Mouse (Mus musculus): ENCODE results near the gene Cald1. TPM values are rescaled to one million over a fixed set of nuclear protein-coding genes. Genes with fewer than 3 reads are reported as not detected.

The Cald1 gene
- polyA plus RNA-seq, 1 experiment = 33.9 TPM

- peaks cover 14% of the 10 kb centered on the region for H3K4me1 ChIP-seq (ENCODE audit: control insufficient read depth, insufficient read depth, low read length)
- no peak overlapping the region for H3K4me3 ChIP-seq (replicated peaks; ENCODE audit: insufficient read depth, low read depth, low read length)
- no peaks in the 10 kb centered on the region for H3K27me3 ChIP-seq (ENCODE audit: control insufficient read depth, insufficient read depth, low read length)
- 89% methylated on average over 9 of the region's 9 CpGs for WGBS
- TF ChIP-seq CTCF (IDR thresholded peaks at IDR 0.05; ENCODE audit: borderline replicate concordance, insufficient read depth, low read depth, low read length) (no peak), POLR2A (IDR thresholded peaks at IDR 0.05; ENCODE audit: borderline replicate concordance, insufficient read depth, low read length) (no peak)
- H3K27ac ChIP-seq (ENCODE audit: insufficient read depth, low read length) = no peak overlapping the region
- no peak for DNase-seq
Observed at GRCm38 (mm10) chr6:34716206-34716887, 118.0 kb downstream of the Cald1 start.

- Histone ChIP-seq H3K4me3 (replicated peaks; ENCODE audit: insufficient read depth, low read depth, low read length) (no peak overlapping the region), H3K4me1 (ENCODE audit: control insufficient read depth, insufficient read depth, low read length) (peaks cover 16% of the 10 kb centered on the region), H3K27ac (ENCODE audit: insufficient read depth, low read length) (no peak overlapping the region), H3K27me3 (ENCODE audit: control insufficient read depth, insufficient read depth, low read length) (no peaks in the 10 kb centered on the region)
- no peak for DNase-seq
- TF ChIP-seq CTCF (IDR thresholded peaks at IDR 0.05; ENCODE audit: borderline replicate concordance, insufficient read depth, low read depth, low read length) (no peak), POLR2A (IDR thresholded peaks at IDR 0.05; ENCODE audit: borderline replicate concordance, insufficient read depth, low read length) (no peak)
- WGBS = 70% methylated on average over 3 of the region's 3 CpGs
Observed at GRCm38 (mm10) chr6:34716888-34717635, 118.8 kb downstream of the Cald1 start.

DNA sequence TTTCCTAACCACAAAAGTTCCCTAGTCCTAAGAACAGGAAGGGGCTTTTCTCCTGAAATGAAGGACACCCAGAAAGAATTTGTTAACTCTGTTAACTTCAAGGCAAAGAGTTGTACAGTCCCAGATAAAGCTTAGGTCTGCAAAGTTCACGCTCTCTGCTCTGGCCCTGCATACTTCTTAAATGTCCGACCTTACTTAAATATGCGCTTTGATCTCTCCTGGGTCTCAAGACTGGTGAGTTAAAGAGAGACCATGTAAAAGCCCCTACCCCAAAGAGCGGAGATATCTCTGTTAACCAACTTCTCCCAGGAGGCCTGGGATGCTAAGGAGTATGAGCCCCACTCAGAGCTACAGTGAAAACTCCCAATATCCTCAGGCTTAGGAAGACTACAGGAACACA is 119.4 kb downstream of the Cald1 start:
- 88% methylated on average over 4 of the region's 4 CpGs for WGBS
- Histone ChIP-seq H3K4me1 (ENCODE audit: control insufficient read depth, insufficient read depth, low read length) (peaks cover 16% of the 10 kb centered on the region), H3K4me3 (replicated peaks; ENCODE audit: insufficient read depth, low read depth, low read length) (no peak overlapping the region), H3K27me3 (ENCODE audit: control insufficient read depth, insufficient read depth, low read length) (no peaks in the 10 kb centered on the region), H3K27ac (ENCODE audit: insufficient read depth, low read length) (no peak overlapping the region)
- DNase-seq = no peak
- TF ChIP-seq CTCF (IDR thresholded peaks at IDR 0.05; ENCODE audit: borderline replicate concordance, insufficient read depth, low read depth, low read length) = no peak
- no peak for TF ChIP-seq POLR2A (IDR thresholded peaks at IDR 0.05; ENCODE audit: borderline replicate concordance, insufficient read depth, low read length)

- H3K4me1 ChIP-seq (ENCODE audit: control insufficient read depth, insufficient read depth, low read length) = peaks cover 16% of the 10 kb centered on the region
- no peak overlapping the region for H3K27ac ChIP-seq (ENCODE audit: insufficient read depth, low read length)
- WGBS = 65% methylated on average over 6 of the region's 6 CpGs
- no peak overlapping the region for H3K4me3 ChIP-seq (replicated peaks; ENCODE audit: insufficient read depth, low read depth, low read length)
- TF ChIP-seq POLR2A (IDR thresholded peaks at IDR 0.05; ENCODE audit: borderline replicate concordance, insufficient read depth, low read length) (no peak), CTCF (IDR thresholded peaks at IDR 0.05; ENCODE audit: borderline replicate concordance, insufficient read depth, low read depth, low read length) (no peak)
- H3K27me3 ChIP-seq (ENCODE audit: control insufficient read depth, insufficient read depth, low read length) = no peaks in the 10 kb centered on the region
- no peak for DNase-seq
Observed at GRCm38 (mm10) chr6:34719141-34719680, 120.9 kb downstream of the Cald1 start.

DNA sequence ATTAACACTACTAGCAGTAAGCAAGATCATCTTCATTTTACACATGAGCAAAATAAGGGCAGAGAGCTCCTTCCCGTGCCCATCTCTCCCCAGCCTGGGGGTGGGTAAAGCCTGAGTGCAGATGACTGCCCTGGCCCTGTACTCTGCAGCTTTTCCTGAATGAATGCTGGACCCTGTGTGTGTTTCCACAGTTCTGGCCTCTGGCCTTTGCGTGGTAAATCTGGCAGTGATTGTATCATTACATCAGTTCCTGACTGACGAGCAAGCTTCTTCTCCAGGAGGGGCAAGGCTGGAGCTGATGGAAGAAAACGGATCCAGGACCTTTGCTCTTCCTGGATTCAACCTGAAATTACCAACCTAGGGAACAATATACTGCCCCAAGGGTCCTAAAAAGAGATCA is 122.1 kb downstream of the Cald1 start:
- no peak for DNase-seq
- 55% methylated on average over 4 of the region's 4 CpGs for WGBS
- no peak overlapping the region for H3K27ac ChIP-seq (ENCODE audit: insufficient read depth, low read length)

GRCm38 (mm10) chr6:34721740-34722139 is 123.4 kb downstream of the Cald1 start:
- no peak for TF ChIP-seq POLR2A (IDR thresholded peaks at IDR 0.05; ENCODE audit: borderline replicate concordance, insufficient read depth, low read length)
- no peak for TF ChIP-seq CTCF (IDR thresholded peaks at IDR 0.05; ENCODE audit: borderline replicate concordance, insufficient read depth, low read depth, low read length)
- 45% methylated on average over 6 of the region's 6 CpGs for WGBS
- H3K27me3 ChIP-seq (ENCODE audit: control insufficient read depth, insufficient read depth, low read length) = no peaks in the 10 kb centered on the region
- no peak overlapping the region for H3K27ac ChIP-seq (ENCODE audit: insufficient read depth, low read length)
- no peak for DNase-seq
- H3K4me1 ChIP-seq (ENCODE audit: control insufficient read depth, insufficient read depth, low read length) = peaks cover 16% of the 10 kb centered on the region
- H3K4me3 ChIP-seq (replicated peaks; ENCODE audit: insufficient read depth, low read depth, low read length) = no peak overlapping the region

More for the DNA sequence above, 122.1 kb downstream of the Cald1 start:
- no peak for TF ChIP-seq POLR2A (IDR thresholded peaks at IDR 0.05; ENCODE audit: borderline replicate concordance, insufficient read depth, low read length)
- no peak for TF ChIP-seq CTCF (IDR thresholded peaks at IDR 0.05; ENCODE audit: borderline replicate concordance, insufficient read depth, low read depth, low read length)
- peaks cover 16% of the 10 kb centered on the region for H3K4me1 ChIP-seq (ENCODE audit: control insufficient read depth, insufficient read depth, low read length)
- no peak overlapping the region for H3K4me3 ChIP-seq (replicated peaks; ENCODE audit: insufficient read depth, low read depth, low read length)
- H3K27me3 ChIP-seq (ENCODE audit: control insufficient read depth, insufficient read depth, low read length) = no peaks in the 10 kb centered on the region

DNA sequence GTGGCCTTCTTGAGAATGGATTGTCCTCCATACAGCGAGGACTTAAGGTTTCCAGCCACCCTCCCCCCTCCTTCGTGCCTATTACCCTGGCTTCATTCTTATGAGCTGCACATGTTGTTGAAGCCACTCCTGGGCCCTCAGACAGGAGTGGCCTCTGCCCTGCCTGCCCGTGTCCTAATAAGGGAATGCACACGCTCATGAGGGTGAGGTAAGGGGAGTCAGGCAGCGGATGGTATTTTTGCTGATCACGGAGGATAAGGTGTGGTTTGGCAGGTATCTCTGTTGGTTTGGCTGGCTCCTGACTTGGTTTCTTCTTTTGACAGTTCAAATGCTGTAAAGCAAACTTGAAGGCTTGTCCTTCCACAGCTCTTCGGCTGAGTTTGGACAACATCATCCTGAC is 124.4 kb downstream of the Cald1 start:
- no peak for DNase-seq
- no peak overlapping the region for H3K4me3 ChIP-seq (replicated peaks; ENCODE audit: insufficient read depth, low read depth, low read length)
- H3K4me1 ChIP-seq (ENCODE audit: control insufficient read depth, insufficient read depth, low read length) = peaks cover 16% of the 10 kb centered on the region
- no peak for TF ChIP-seq CTCF (IDR thresholded peaks at IDR 0.05; ENCODE audit: borderline replicate concordance, insufficient read depth, low read depth, low read length)
- no peak for TF ChIP-seq POLR2A (IDR thresholded peaks at IDR 0.05; ENCODE audit: borderline replicate concordance, insufficient read depth, low read length)
- H3K27me3 ChIP-seq (ENCODE audit: control insufficient read depth, insufficient read depth, low read length) = no peaks in the 10 kb centered on the region
- 89% methylated on average over 7 of the region's 7 CpGs for WGBS
- no peak overlapping the region for H3K27ac ChIP-seq (ENCODE audit: insufficient read depth, low read length)

All from cerebellum, adult 2 months (tissue).